Mouse (Mus musculus): Measurements from ENCODE around the gene Cd28. TPM values are rescaled to one million over a fixed set of nuclear protein-coding genes. Genes with fewer than 3 reads are reported as not detected.

Gene Cd28
- polyA plus RNA-seq, 1 experiment from 2014 or later = 0.16 TPM

GRCm38 (mm10) chr1:60696115-60696895, 20.3 kb upstream of the Cd28 start:
- Histone ChIP-seq H3K4me1 (replicated peaks; ENCODE audit: insufficient read depth, low read length) (no peaks in the 10 kb centered on the region), H3K27ac (no peak overlapping the region), H3K9me3 (replicated peaks; ENCODE audit: low read length) (no peaks in the 10 kb centered on the region), H3K9ac (ENCODE audit: low read depth, low read length) (no peak overlapping the region), H3K4me2 (ENCODE audit: low read length) (no peak overlapping the region), H3K36me3 (ENCODE audit: insufficient read depth, low read length) (no peaks in the 10 kb centered on the region), H3K27me3 (ENCODE audit: insufficient read depth, low read length) (no peaks in the 10 kb centered on the region), H3K4me3 (replicated peaks; ENCODE audit: low read depth, low read length) (no peak overlapping the region)
- ATAC-seq (replicated peaks; ENCODE audit: low FRiP score, low read depth) (no peak), DNase-seq (ENCODE audit: low spot score) (no peak)
- WGBS = 73% methylated on average over 3 of the region's 3 CpGs
- TF ChIP-seq CTCF (IDR thresholded peaks at IDR 0.05; ENCODE audit: low read depth) = no peak

DNA sequence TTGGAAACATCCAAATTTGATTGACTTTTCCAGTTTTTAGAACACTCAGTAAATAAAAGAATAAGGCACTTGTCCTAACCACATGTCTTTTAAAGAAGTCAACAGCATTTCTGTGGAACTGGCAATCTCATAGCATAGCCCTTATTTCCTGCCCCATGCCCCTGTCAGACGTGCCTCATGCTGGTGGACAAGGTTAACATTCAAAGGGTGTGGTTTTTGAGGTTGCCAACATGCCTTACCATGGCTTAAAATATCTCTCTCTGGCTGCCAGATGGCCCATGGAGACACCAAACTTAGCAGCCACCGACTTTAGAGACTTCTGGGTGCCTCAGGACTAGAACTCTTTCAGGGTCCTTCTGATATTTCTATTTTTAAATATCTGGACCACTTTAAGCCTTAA, 14.0 kb upstream of the Cd28 start:
- DNase-seq (ENCODE audit: low spot score) (no peak), ATAC-seq (replicated peaks; ENCODE audit: low FRiP score, low read depth) (no peak)
- no peak overlapping the region for H3K9ac ChIP-seq (ENCODE audit: low read depth, low read length)

DNA sequence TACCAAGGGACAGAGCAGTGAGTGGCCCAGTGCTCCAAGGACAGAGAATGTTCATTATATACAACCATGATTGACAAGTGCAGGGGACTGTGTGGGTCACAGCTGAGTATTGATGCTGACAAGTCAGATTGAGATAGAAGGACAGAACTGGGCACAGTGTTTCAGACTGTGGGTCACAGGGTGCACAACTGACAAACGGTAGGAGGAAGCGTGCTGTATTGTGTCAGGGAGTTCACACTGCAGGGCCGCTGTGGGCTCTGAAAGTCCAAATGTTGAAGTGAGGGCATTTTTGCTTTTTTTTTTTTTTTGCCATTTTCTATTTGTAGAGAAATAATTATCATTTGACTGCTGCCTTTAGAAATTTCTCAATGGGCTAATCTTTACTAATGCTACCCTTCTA, 3.4 kb upstream of the Cd28 start:
- 80% methylated on average over 3 of the region's 3 CpGs for WGBS
- H3K4me1 ChIP-seq (replicated peaks; ENCODE audit: insufficient read depth, low read length) = no peaks in the 10 kb centered on the region
- no peak overlapping the region for H3K9ac ChIP-seq (ENCODE audit: low read depth, low read length)
- no peak overlapping the region for H3K4me2 ChIP-seq (ENCODE audit: low read length)
- no peak for ATAC-seq (replicated peaks; ENCODE audit: low FRiP score, low read depth)
- no peaks in the 10 kb centered on the region for H3K36me3 ChIP-seq (ENCODE audit: insufficient read depth, low read length)
- no peaks in the 10 kb centered on the region for H3K27me3 ChIP-seq (ENCODE audit: insufficient read depth, low read length)
- DNase-seq (ENCODE audit: low spot score) = no peak
- no peak overlapping the region for H3K27ac ChIP-seq
- H3K9me3 ChIP-seq (replicated peaks; ENCODE audit: low read length) = no peaks in the 10 kb centered on the region
- TF ChIP-seq CTCF (IDR thresholded peaks at IDR 0.05; ENCODE audit: low read depth) = no peak
- no peak overlapping the region for H3K4me3 ChIP-seq (replicated peaks; ENCODE audit: low read depth, low read length)

More for the DNA sequence above, 14.0 kb upstream of the Cd28 start:
- no peaks in the 10 kb centered on the region for H3K4me1 ChIP-seq (replicated peaks; ENCODE audit: insufficient read depth, low read length)
- H3K27me3 ChIP-seq (ENCODE audit: insufficient read depth, low read length) = no peaks in the 10 kb centered on the region
- WGBS = 54% methylated on average over 2 of the region's 2 CpGs
- H3K9me3 ChIP-seq (replicated peaks; ENCODE audit: low read length) = no peaks in the 10 kb centered on the region
- no peak for TF ChIP-seq CTCF (IDR thresholded peaks at IDR 0.05; ENCODE audit: low read depth)
- no peaks in the 10 kb centered on the region for H3K36me3 ChIP-seq (ENCODE audit: insufficient read depth, low read length)
- H3K4me2 ChIP-seq (ENCODE audit: low read length) = no peak overlapping the region
- H3K27ac ChIP-seq = no peak overlapping the region
- no peak overlapping the region for H3K4me3 ChIP-seq (replicated peaks; ENCODE audit: low read depth, low read length)

DNA sequence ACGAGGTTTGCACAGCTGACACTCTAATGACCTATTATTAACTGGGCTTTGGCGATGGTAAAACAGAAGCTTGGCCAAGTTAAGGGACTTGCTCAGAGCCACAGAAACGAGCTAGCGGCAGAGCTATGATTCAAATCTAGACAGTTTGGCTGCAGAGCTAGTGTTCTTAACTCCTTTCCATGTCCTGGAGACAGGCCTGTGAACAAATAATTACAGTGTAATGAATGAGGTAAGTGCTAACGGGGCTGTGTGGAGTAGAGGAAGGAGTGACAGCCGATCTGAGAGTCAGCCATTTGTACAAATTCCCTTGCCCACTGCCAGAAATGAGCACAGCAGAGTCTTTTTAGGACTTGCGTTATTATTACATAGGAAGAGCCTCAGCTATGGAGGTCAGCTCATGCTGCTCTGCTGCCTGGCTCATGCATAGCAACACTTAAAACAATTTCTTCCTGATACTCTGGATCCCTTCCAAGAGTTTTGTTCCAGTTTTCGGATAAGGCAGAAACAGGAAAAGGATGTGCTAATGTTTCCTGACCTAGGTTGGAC, 876 bp upstream of the Cd28 start:
- no peaks in the 10 kb centered on the region for H3K9me3 ChIP-seq (replicated peaks; ENCODE audit: low read length)

DNA sequence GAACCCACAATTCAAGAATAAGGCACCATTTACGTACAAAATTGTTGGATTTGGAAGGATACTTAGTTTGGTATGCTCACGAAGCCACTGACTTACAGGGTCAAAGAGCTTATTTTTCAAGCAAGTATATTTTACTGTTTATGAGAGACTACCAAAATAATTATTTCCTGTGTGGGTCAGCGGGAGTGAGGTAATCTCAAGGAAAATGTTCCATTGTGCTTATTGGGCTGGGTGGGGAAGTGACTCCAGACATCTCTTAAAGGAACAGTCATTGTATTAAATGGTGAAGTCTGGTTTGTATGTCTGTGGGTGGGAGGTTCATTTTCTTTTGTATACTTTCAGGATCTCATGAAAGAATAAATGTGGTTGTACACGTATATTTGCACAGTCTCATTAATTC, 2.0 kb downstream of the Cd28 start:
- Histone ChIP-seq H3K4me2 (ENCODE audit: low read length) (no peak overlapping the region), H3K9me3 (replicated peaks; ENCODE audit: low read length) (no peaks in the 10 kb centered on the region), H3K27ac (no peak overlapping the region), H3K27me3 (ENCODE audit: insufficient read depth, low read length) (no peaks in the 10 kb centered on the region), H3K4me3 (replicated peaks; ENCODE audit: low read depth, low read length) (no peak overlapping the region), H3K9ac (ENCODE audit: low read depth, low read length) (no peak overlapping the region), H3K4me1 (replicated peaks; ENCODE audit: insufficient read depth, low read length) (no peaks in the 10 kb centered on the region), H3K36me3 (ENCODE audit: insufficient read depth, low read length) (no peaks in the 10 kb centered on the region)
- 66% methylated on average over 4 of the region's 4 CpGs for WGBS
- no peak for TF ChIP-seq CTCF (IDR thresholded peaks at IDR 0.05; ENCODE audit: low read depth)
- ATAC-seq (replicated peaks; ENCODE audit: low FRiP score, low read depth) = no peak
- peak; percentile 75 for DNase-seq (ENCODE audit: low spot score)

More for the DNA sequence above, 876 bp upstream of the Cd28 start:
- H3K4me2 ChIP-seq (ENCODE audit: low read length) = no peak overlapping the region
- ATAC-seq (replicated peaks; ENCODE audit: low FRiP score, low read depth) (no peak), DNase-seq (ENCODE audit: low spot score) (peak; percentile 68)
- H3K27ac ChIP-seq = peak overlapping the region; percentile 36; the same call in 1 of the 2 replicates
- no peaks in the 10 kb centered on the region for H3K36me3 ChIP-seq (ENCODE audit: insufficient read depth, low read length)
- no peaks in the 10 kb centered on the region for H3K4me1 ChIP-seq (replicated peaks; ENCODE audit: insufficient read depth, low read length)
- 37% methylated on average over 8 of the region's 8 CpGs for WGBS
- H3K27me3 ChIP-seq (ENCODE audit: insufficient read depth, low read length) = no peaks in the 10 kb centered on the region
- no peak overlapping the region for H3K4me3 ChIP-seq (replicated peaks; ENCODE audit: low read depth, low read length)
- H3K9ac ChIP-seq (ENCODE audit: low read depth, low read length) = no peak overlapping the region
- TF ChIP-seq CTCF (IDR thresholded peaks at IDR 0.05; ENCODE audit: low read depth) = no peak

GRCm38 (mm10) chr1:60723555-60723954, 7.0 kb downstream of the Cd28 start:
- no peaks in the 10 kb centered on the region for H3K9me3 ChIP-seq (replicated peaks; ENCODE audit: low read length)
- no peak overlapping the region for H3K4me3 ChIP-seq (replicated peaks; ENCODE audit: low read depth, low read length)
- no peaks in the 10 kb centered on the region for H3K27me3 ChIP-seq (ENCODE audit: insufficient read depth, low read length)
- 86% methylated on average over 3 of the region's 3 CpGs for WGBS
- H3K4me1 ChIP-seq (replicated peaks; ENCODE audit: insufficient read depth, low read length) = no peaks in the 10 kb centered on the region
- H3K36me3 ChIP-seq (ENCODE audit: insufficient read depth, low read length) = no peaks in the 10 kb centered on the region
- no peak for TF ChIP-seq CTCF (IDR thresholded peaks at IDR 0.05; ENCODE audit: low read depth)
- H3K4me2 ChIP-seq (ENCODE audit: low read length) = no peak overlapping the region
- no peak for DNase-seq (ENCODE audit: low spot score)
- ATAC-seq (replicated peaks; ENCODE audit: low FRiP score, low read depth) = no peak
- H3K9ac ChIP-seq (ENCODE audit: low read depth, low read length) = no peak overlapping the region
- no peak overlapping the region for H3K27ac ChIP-seq
